ENCODE assay signal across 11 mouse cellular contexts in genomic region chr2:25376589-25376988, GRCm38 (mm10). TPM values are rescaled to one million over a fixed set of nuclear protein-coding genes. Genes with fewer than 3 reads are reported as not detected.
DNase-seq lines count a peak whose midpoint lies in the region; TF ChIP-seq lines count a peak whose summit lies in the region.
"Had no signal": no experiment of that assay in that cellular context is flagged by ENCODE, and none has a peak within 500 bp of the region (broad histone marks: within the 10 kb centered on the region; RNA-seq: fewer than 3 reads in every experiment).

No protein-coding gene starts in this region.

- TF ChIP-seq CTCF in bone marrow macrophage, adult 2 months (IDR thresholded peaks at IDR 0.05; ENCODE audit: low read depth, low read length) = peak; percentile 44; the same call in 1 of the 2 replicates

- H3K4me3 ChIP-seq in bone marrow macrophage, adult 2 months (ENCODE audit: insufficient read depth, low read length) = no peak overlapping the region
- H3K4me3 ChIP-seq: myocyte had no signal

- peak; percentile 65 for DNase-seq in gastrocnemius, adult 18-20 months (ENCODE audit: low spot score)
- no peak for DNase-seq in gastrocnemius, postnatal 25 days
- peak; percentile 48 for DNase-seq in right cerebral cortex, adult 18-20 months
- DNase-seq in right cerebral cortex, postnatal 25 days = no peak
- peak; percentile 67 for DNase-seq in heart, postnatal 4 days
- DNase-seq in lung, postnatal 36 days = peak; percentile 77
- DNase-seq in urinary bladder, adult 2 months (ENCODE audit: low spot score) = no peak

- no peak for TF ChIP-seq POLR2A in bone marrow macrophage, adult 2 months (IDR thresholded peaks at IDR 0.05; ENCODE audit: borderline replicate concordance, low read depth, low read length)

- H3K27ac ChIP-seq in bone marrow macrophage, adult 2 months (ENCODE audit: insufficient read depth, low read depth, low read length) = no peak overlapping the region

- H3K4me1 ChIP-seq in bone marrow macrophage, adult 2 months (ENCODE audit: control insufficient read depth, insufficient read depth, low read length) = peaks cover 2% of the 10 kb centered on the region

RNA-seq across cellular contexts. Expression of gene Sapcd2, which starts 4.5 kb away (rescaled TPM):
- not detected for total RNA-seq in gastrocnemius, adult 18-20 months (2021)
- total RNA-seq in gastrocnemius, postnatal 25 days (2021) = under 1 TPM; 0.19 to 0.33 TPM
- 7.2 and 8.0 TPM in 2 replicates for polyA plus RNA-seq in bone marrow macrophage, adult 2 months (2012; ENCODE audit: insufficient read depth, insufficient read length, missing spikeins)
- 10 to 100 TPM in 1 of 2 experiments, 1 to 10 TPM in 1; 8.7 to 10.8 TPM for total RNA-seq in heart, postnatal 4 days (2021)
- 1.6 and 2.5 TPM in 2 replicates for polyA plus RNA-seq in urinary bladder, adult 2 months (2012; rRNA removed)
- total RNA-seq: adrenal gland, adult 18-20 months had no signal

RNA-seq across cellular contexts. Expression of gene Uap1l1, which starts 11.1 kb away (rescaled TPM):
- 1 to 10 TPM; 3.8 to 5.7 TPM for total RNA-seq in gastrocnemius, adult 18-20 months (2021)
- 1 to 10 TPM; 2.8 to 4.6 TPM for total RNA-seq in gastrocnemius, postnatal 25 days (2021)
- 175 and 203 TPM in 2 replicates for polyA plus RNA-seq in bone marrow macrophage, adult 2 months (2012; ENCODE audit: insufficient read depth, insufficient read length, missing spikeins)
- total RNA-seq in heart, postnatal 4 days (2021) = 1 to 10 TPM; 7.3 to 9.5 TPM
- polyA plus RNA-seq in urinary bladder, adult 2 months (2012; rRNA removed) = 36.8 and 38.3 TPM in 2 replicates

RNA-seq across cellular contexts. Expression of gene Entpd2, which starts 19.1 kb away (rescaled TPM):
- total RNA-seq in gastrocnemius, adult 18-20 months (2021) = 1 to 10 TPM; 6.2 to 8.3 TPM
- 1 to 10 TPM; 9.1 to 9.4 TPM for total RNA-seq in gastrocnemius, postnatal 25 days (2021)
- polyA plus RNA-seq in bone marrow macrophage, adult 2 months (2012; ENCODE audit: insufficient read depth, insufficient read length, missing spikeins) = not detected in 2 replicates
- 1 to 10 TPM; 5.7 to 8.5 TPM for total RNA-seq in heart, postnatal 4 days (2021)
- polyA plus RNA-seq in urinary bladder, adult 2 months (2012; rRNA removed) = 104 and 107 TPM in 2 replicates
- total RNA-seq: hematopoietic stem cell, adult 5-6 weeks had no signal

RNA-seq across cellular contexts. Expression of gene Dpp7, which starts 20.4 kb away (rescaled TPM):
- 10 to 100 TPM; 15.2 to 17.9 TPM for total RNA-seq in gastrocnemius, adult 18-20 months (2021)
- total RNA-seq in gastrocnemius, postnatal 25 days (2021) = 10 to 100 TPM; 10.1 to 10.4 TPM
- 93.4 and 99.0 TPM in 2 replicates for polyA plus RNA-seq in bone marrow macrophage, adult 2 months (2012; ENCODE audit: insufficient read depth, insufficient read length, missing spikeins)
- total RNA-seq in heart, postnatal 4 days (2021) = 1 to 10 TPM; 4.7 to 5.2 TPM
- polyA plus RNA-seq in urinary bladder, adult 2 months (2012; rRNA removed) = 36.0 and 37.3 TPM in 2 replicates

RNA-seq across cellular contexts. Expression of gene Npdc1, which starts 22.6 kb away (rescaled TPM):
- 10 to 100 TPM; 15.8 to 19.0 TPM for total RNA-seq in gastrocnemius, adult 18-20 months (2021)
- total RNA-seq in gastrocnemius, postnatal 25 days (2021) = 10 to 100 TPM; 15.0 to 25.1 TPM
- polyA plus RNA-seq in bone marrow macrophage, adult 2 months (2012; ENCODE audit: insufficient read depth, insufficient read length, missing spikeins) = 5.0 and 6.6 TPM in 2 replicates
- total RNA-seq in heart, postnatal 4 days (2021) = 10 to 100 TPM; 33.1 to 35.2 TPM
- polyA plus RNA-seq in urinary bladder, adult 2 months (2012; rRNA removed) = 103 and 126 TPM in 2 replicates

Comparison
In these comparisons a context has a peak if more than half of its experiments do, and no peak if none do; other contexts are left out.
1. DNase-seq: peak in gastrocnemius, adult 18-20 months (single experiment), right cerebral cortex, adult 18-20 months (single experiment), heart, postnatal 4 days (single experiment) and lung, postnatal 36 days (single experiment); none in gastrocnemius, postnatal 25 days (single experiment), right cerebral cortex, postnatal 25 days (single experiment) and urinary bladder, adult 2 months (single experiment).
2. RNA of gene Sapcd2, which starts 4.5 kb away (total RNA-seq): 8.7 to 10.8 TPM in heart, postnatal 4 days; 0.19 to 0.33 TPM in gastrocnemius, postnatal 25 days and not detected in gastrocnemius, adult 18-20 months; every median in the first group is over 4 times any median in the second.